Comparison of ENCODE assay signal across 16 mouse cellular contexts in the genomic region with DNA sequence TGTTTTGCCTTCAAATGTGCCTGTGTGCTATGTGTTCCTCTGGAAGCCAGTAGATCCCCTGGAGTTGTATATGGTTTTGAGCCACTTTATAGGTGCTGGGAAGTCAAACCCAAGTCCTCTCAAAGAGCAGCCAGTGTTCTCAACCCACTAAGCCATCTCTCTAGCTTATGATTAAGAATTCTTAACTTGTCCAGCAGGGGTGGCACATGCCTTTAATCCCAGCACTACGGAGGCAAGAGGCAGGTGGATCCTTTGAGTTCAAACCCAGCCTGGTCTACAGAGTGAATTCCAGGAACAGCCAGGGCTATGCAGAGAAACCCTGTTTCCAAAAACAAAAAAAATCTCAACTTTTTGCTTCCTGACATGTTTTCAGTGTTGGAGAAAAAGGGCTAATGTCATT. TPM values are rescaled to one million over a fixed set of nuclear protein-coding genes. Genes with fewer than 3 reads are reported as not detected.
DNase-seq lines count a peak whose midpoint lies in the region; ATAC-seq and TF ChIP-seq lines count a peak whose summit lies in the region.
"Had no signal": no experiment of that assay in that cellular context is flagged by ENCODE, and none has a peak within 500 bp of the region (broad histone marks: within the 10 kb centered on the region; RNA-seq: fewer than 3 reads in every experiment).

No protein-coding gene starts in this region.

- peaks cover 3% of the 10 kb centered on the region; the same call in 1 of the 2 replicates for H3K36me3 ChIP-seq in lung, postnatal 0 days (ENCODE audit: insufficient read depth, low read length)

- WGBS in lung, postnatal 0 days, result 73% methylated on average over 1 of the region's 1 CpGs

- H3K4me2 ChIP-seq in lung, postnatal 0 days (replicated peaks; ENCODE audit: low read depth, low read length), result no peak overlapping the region

- H3K9ac ChIP-seq in lung, postnatal 0 days (replicated peaks; ENCODE audit: low read depth), result no peak overlapping the region

- peaks cover 6% of the 10 kb centered on the region; the same call in 1 of the 2 replicates for H3K4me1 ChIP-seq in lung, postnatal 0 days (ENCODE audit: insufficient read depth, low read depth, low read length)

- H3K9me3 ChIP-seq in lung, postnatal 0 days (ENCODE audit: low read length), result no peaks in the 10 kb centered on the region
- H3K9me3 ChIP-seq: embryonic facial prominence, embryonic 10.5 days; megakaryocyte, embryonic 14.5 days had no signal

- H3K4me3 ChIP-seq in lung, postnatal 0 days (ENCODE audit: low read depth, low read length), result no peak overlapping the region
- H3K4me3 ChIP-seq: embryonic facial prominence, embryonic 10.5 days; myocyte had no signal

- peak; percentile 43 for DNase-seq in CD4-positive, CD25-positive, alpha-beta regulatory T cell, adult 2 months (ENCODE audit: low read depth, low spot score)
- no peak for DNase-seq in lung, postnatal 0 days (ENCODE audit: low spot score)
- no peak for DNase-seq in lung, postnatal 25 days (ENCODE audit: low spot score)
- DNase-seq in T-cell, adult 2 months (ENCODE audit: low spot score), result peak; percentile 7
- peak; percentile 19 for DNase-seq in retina, embryonic 14.5 days (ENCODE audit: low spot score)
- DNase-seq in cerebellum, postnatal 10 days, result no peak
- DNase-seq: cerebellum, adult 2 months; lung, adult 2 months; spleen, adult 18-20 months had no signal

- ATAC-seq in CD4-positive, CD25-positive, alpha-beta regulatory T cell, adult 4 months, result no peak
- ATAC-seq in lung, postnatal 0 days, result no peak
- no peak for ATAC-seq in inflammation-experienced regulatory T-cells, adult 6 months

- no peaks in the 10 kb centered on the region for H3K27me3 ChIP-seq in lung, postnatal 0 days (replicated peaks; ENCODE audit: insufficient read depth, low read length)
- H3K27me3 ChIP-seq: megakaryocyte, embryonic 14.5 days had no signal

- TF ChIP-seq EP300 in lung, postnatal 0 days (IDR thresholded peaks at IDR 0.05), result no peak

- H3K27ac ChIP-seq in lung, postnatal 0 days (ENCODE audit: low read length), result no peak overlapping the region
- H3K27ac ChIP-seq: embryonic facial prominence, embryonic 10.5 days had no signal

- peak; percentile 42 for TF ChIP-seq CTCF in lung, postnatal 0 days (IDR thresholded peaks at IDR 0.05)

RNA-seq across cellular contexts. Expression of a gene that starts 3.0 kb away (rescaled TPM):
- 10 to 100 TPM; 23.6 to 32.4 TPM for polyA plus RNA-seq in CD4-positive, CD25-positive, alpha-beta regulatory T cell, adult 4 months (2017; shearing (Covaris generic))
- polyA plus RNA-seq in lung, postnatal 0 days (2015; fragmentation: Nextera tagmentation; extraction: Ambion mirVana), result 28.3 and 35.3 TPM in 2 replicates
- 10 to 100 TPM; 32.1 to 36.0 (median 33.1) TPM for polyA plus RNA-seq in inflammation-experienced regulatory T-cells, adult 6 months (2017; shearing (Covaris generic))

RNA-seq across cellular contexts. Expression of a gene that starts 50.0 kb away (rescaled TPM):
- polyA plus RNA-seq in CD4-positive, CD25-positive, alpha-beta regulatory T cell, adult 4 months (2017; shearing (Covaris generic)), result not detected
- polyA plus RNA-seq in lung, postnatal 0 days (2015; fragmentation: Nextera tagmentation; extraction: Ambion mirVana), result not detected in 2 replicates
- polyA plus RNA-seq in inflammation-experienced regulatory T-cells, adult 6 months (2017; shearing (Covaris generic)), result not detected
- polyA plus RNA-seq: cerebellum, adult 2 months; embryonic facial prominence, embryonic 10.5 days; heart, embryonic 16.5 days; large intestine, adult 2 months; lung, adult 2 months; myocyte had no signal

Comparison
In these comparisons a context has a peak if more than half of its experiments do, and no peak if none do; other contexts are left out.
1. DNase-seq: peak in CD4-positive, CD25-positive, alpha-beta regulatory T cell, adult 2 months (single experiment), T-cell, adult 2 months (single experiment) and retina, embryonic 14.5 days (single experiment); none in lung, postnatal 0 days (single experiment), lung, postnatal 25 days (single experiment) and cerebellum, postnatal 10 days (0 of 2).